Mouse (Mus musculus): ENCODE measurements at regions not wholly inside any gene's neighbourhood (a gene's known extent, or its start where the extent isn't known, plus 50 kb on each side); places are given as distances from the start of the nearest gene placed in this dataset.
"Not testable (repeated sequence)": the region's sequence is repeated elsewhere in the genome, so short reads cannot be mapped to it uniquely, and the experiment has no call there.

DNA sequence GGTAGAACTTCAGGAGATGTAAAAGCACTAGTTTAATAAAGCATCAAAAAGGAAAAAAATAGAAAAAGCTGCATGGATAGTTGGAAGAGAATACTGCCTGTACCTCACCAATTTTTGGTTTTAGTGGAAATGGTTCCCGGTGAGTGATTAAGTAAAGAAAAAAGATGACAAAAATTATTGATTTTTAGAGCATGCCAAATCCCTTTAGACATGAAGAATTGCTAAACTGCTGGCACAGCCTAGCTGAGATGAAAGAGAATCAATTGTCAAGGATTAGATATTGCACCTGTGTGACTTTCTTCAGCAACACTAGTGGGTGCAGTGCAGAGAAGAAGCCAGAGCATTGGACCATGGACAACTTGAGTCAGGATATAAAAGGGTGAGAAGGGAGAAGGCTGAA is 348.7 kb upstream of the Cpeb2 start:
- no peak for DNase-seq (ENCODE audit: low spot score in 2 of 2)

- no peak for DNase-seq (ENCODE audit: low spot score in 2 of 2)
Observed at GRCm38 (mm10) chr5:42891890-42892289, 341.1 kb upstream of the Cpeb2 start.

GRCm38 (mm10) chr5:42906136-42906535 is 326.8 kb upstream of the Cpeb2 start:
- DNase-seq (ENCODE audit: low spot score in 2 of 2): no peak

GRCm38 (mm10) chr5:42919328-42919727 is 313.6 kb upstream of the Cpeb2 start:
- no peak for DNase-seq (ENCODE audit: low spot score in 2 of 2)

DNA sequence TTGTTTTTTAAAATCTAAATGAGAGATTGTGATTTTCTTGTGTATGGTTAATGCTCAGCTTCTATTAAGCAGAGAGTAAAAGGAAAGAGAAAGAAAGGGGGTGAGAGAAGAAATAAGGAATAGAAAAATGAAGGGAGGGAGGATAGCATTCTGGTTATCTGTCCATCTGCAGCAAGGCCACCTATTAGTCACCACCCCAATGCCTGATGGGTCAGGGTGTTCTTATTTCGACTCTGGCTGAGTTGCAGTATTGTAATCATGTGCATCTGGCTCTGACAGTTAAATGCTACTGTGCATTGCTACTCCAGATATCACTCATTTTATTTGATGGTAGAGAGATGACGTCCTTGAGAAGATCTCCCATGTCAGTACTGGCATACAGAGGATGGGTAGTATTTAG is 300.9 kb upstream of the Cpeb2 start:
- no peak for DNase-seq (ENCODE audit: low spot score in 2 of 2)

- DNase-seq (ENCODE audit: low spot score in 2 of 2): no peak
Observed at GRCm38 (mm10) chr5:42959296-42959862, 273.6 kb upstream of the Cpeb2 start.

DNA sequence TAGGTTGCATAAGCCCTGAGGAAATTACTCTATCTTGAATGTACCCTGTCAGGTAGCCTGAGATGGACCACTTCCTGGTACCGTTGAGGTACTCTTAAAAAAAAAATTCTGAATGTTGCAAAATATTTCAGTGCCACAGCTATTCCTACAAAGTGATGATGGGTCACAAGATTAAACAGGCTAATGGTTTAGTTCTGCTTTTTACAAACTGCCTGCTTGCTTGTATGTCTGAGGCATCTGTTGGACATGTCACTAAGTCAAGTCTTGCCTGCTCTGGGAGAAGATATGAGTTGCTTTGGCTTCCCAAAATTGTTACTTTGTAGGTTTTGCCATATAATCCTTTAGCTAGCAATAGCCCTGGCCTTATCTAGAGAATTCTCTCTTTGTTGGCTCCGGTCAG is 266.0 kb upstream of the Cpeb2 start:
- DNase-seq (ENCODE audit: low spot score in 2 of 2): not testable (repeated sequence)

- DNase-seq (ENCODE audit: low spot score in 2 of 2): no peak
Observed at GRCm38 (mm10) chr5:42969209-42969608, 263.8 kb upstream of the Cpeb2 start.

DNA sequence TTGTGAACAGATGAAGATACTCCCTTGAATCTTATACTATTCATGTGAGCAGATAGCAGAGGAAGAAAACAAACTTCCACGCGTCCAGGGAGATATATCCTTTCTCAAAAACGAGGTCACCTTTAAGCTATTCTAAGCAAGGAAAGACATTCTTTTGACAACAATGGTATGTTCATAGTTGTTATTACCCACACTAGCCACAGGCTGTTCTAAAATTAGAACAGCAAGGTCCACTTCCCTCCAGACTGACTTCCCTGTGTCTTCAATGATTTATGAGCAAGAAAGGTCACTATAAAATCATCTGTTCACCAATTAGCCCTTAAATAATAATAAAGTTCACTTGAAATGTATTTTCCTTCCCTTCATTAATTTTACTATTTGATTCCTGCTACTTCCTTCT is 263.3 kb upstream of the Cpeb2 start:
- no peak for DNase-seq (ENCODE audit: low spot score in 2 of 2)

GRCm38 (mm10) chr5:42977108-42977507 is 255.9 kb upstream of the Cpeb2 start:
- DNase-seq (ENCODE audit: low spot score in 2 of 2): no peak

DNA sequence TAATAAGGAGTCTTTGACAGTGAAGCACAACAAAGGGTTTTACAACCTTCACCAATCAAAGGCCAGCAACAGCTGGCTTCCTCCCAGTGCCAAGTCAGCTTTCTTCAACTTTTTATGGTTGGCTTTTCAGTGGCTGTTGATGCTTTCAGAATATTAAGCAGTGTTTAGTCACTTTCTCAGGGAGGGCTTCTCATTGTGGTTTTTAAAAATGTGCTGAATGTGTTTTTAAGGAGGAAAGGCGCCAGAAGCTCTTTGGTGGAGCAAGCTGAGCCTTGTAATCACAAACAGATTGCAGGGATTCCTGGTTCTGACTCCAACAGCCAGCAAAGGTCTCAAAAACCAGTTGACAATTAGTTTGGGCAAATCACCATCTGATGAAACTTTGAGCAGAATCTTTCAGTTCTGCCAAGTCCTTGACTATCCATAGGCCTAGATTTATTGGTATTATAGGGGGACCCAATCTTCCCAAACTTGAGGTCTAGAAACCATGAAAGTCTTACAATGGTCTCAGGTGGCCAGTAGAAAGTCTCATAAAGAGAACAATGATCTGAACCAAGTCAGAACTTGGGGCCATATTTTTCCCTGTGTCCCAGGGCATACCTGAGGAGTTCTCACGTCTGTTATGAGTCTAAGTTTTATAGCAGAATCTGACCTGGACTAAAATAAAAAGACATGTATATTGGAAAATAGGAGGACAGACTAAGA is 251.9 kb upstream of the Cpeb2 start:
- no peak for DNase-seq (ENCODE audit: low spot score in 2 of 2)

DNA sequence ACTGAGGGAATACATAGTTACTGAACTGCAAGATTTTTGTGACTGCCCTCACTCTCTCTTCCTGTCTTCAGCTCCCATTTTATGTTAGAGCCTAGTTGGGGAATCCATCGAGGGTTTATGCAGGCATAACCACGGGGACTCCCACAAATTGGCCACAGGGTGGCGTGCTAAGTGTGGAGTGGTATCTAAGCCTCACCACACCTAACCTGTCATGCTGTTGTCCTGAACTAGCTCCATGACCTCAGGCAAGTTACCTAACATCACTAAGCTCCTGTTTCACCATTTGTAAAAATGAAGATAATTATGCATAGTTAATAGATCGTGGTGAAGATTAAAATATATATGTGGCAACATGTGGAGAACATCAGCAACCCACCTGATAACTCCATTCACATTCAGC is 246.8 kb upstream of the Cpeb2 start:
- DNase-seq (ENCODE audit: low spot score in 2 of 2): no peak

DNA sequence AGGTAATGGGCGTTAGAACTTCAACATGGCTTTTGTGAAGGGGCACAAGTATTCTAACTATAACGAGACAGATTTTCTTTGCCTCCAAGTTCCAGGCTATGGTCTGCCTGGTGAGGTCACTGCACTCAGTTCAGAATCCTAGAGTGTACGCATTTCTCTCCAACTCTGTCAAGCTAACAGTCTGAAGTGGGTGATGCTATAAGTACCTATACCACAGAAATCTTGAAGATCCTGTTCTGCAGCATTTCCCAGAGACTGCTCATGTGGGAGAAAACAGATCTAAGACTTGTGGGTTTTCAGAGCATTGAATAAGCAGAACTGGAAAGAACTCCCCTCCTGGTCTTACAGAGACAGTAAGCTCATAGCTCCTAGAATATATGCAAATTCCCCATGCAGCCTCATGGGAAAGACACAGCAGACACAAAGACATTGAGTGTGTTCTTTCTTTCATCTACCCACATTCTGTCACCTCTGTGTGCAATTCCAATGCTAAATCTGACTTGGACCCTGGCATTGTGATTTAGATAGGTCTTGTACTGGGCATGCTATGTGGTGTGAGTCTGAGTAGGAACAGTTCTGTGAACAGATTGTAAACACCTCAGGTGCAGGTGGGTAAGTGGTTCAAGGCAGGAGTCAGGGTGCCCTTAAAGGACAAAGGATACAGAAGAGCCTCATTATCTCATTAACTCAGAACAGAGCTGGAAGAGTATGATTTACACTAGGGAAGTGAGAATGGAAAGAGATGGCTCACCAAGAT is 245.1 kb upstream of the Cpeb2 start:
- no peak for DNase-seq (ENCODE audit: low spot score in 2 of 2)

DNA sequence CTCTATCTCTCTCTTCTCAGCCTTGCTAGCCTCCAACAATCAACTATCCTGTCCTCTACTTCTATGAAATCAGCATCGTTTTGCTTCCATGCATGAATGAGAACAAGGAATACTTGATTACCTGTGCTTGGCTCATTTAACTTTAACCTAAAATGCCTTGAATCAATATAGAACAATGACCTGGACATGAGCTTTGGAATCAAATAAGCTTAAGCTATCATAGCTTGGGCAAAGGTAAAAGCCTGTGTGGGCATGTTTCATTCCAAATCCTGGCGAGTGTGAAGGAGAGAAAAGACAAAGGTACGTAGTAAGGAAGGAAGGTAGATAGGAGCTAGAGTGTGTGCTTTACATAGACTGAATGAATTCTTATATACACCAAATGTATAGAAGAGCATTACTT is 243.7 kb upstream of the Cpeb2 start:
- no peak for DNase-seq (ENCODE audit: low spot score in 2 of 2)

GRCm38 (mm10) chr5:43024006-43024593 is 208.9 kb upstream of the Cpeb2 start:
- DNase-seq (ENCODE audit: low spot score in 2 of 2): no peak

DNA sequence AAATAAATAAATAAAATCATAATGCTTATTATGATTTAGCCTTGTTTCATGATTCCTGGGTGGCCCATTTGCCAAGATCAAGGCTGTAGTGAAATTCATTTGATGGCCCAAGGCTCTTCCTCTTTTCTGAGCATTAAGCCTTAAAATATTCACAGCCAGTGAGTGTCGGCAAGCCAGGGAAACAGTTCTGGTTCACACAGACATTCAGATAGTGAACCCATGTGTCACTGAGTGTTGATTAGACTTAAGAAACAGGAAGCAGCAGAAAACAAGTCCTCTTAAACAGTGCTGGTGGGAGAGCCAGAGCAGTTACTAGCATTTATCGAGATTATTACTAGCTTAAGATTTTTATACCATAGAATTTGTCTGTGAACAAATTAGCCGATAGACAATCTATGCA is 201.7 kb upstream of the Cpeb2 start:
- no peak for DNase-seq (ENCODE audit: low spot score in 2 of 2)

DNA sequence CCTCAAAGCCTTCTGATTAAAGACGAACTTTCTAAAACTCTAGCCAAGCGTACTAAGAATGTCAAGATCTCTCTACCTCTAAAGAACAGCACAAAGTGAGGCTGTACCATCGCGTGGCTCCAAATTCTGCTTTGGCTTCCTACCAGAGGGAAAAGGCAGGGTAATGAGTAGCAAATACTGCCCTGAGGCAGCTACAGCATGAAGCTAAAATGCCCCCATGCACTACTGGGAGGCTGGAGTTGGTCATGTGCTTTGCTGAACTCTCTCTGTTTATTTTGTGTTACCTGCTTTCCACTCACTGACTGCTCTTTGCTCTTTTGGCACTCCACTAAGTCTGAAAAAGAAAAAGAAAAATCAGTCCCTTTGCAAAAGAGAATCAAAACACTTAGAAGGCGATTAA is 201.1 kb upstream of the Cpeb2 start:
- no peak for DNase-seq (ENCODE audit: low spot score in 2 of 2)

DNA sequence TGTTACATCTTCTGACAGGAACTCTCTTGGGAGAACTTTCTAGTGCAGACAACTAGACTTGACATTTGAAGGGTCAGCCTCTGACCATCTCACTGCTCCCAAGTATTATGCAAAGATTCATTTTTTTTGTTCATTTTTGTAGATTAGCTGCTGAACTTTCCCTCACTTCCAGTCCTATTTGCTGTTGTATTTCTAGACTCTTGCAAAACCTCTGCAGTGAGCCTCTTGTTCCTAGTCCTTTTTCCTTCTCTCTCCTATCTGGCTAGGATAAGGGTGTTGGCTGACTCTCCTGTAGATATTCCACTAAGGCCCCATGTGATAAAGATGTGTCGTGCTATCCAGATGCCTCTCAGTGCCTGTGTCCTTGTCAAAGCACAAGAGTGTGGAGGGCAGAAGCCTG is 198.5 kb upstream of the Cpeb2 start:
- DNase-seq (ENCODE audit: low spot score in 2 of 2): no peak

DNA sequence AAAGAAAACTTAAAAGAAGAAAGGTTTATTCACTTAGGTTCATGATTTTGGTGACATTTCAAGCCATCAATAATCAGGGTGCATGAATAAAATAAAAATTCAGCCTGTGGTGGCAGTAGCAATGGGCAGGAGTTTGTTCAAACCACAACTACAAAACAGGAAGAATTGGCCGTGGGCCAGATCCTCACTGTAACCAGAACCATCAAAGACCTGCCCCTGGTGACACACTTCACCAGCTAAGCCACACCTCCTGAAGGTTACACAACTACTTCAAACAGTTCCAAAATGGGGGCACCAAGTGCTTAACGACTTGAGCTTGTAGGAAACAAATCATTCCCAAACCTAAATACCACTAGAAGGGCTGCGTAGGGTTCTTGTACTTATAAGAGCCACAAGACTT is 195.4 kb upstream of the Cpeb2 start:
- DNase-seq (ENCODE audit: low spot score in 2 of 2): no peak

GRCm38 (mm10) chr5:43039525-43039924 is 193.4 kb upstream of the Cpeb2 start:
- no peak for DNase-seq (ENCODE audit: low spot score in 2 of 2)

DNA sequence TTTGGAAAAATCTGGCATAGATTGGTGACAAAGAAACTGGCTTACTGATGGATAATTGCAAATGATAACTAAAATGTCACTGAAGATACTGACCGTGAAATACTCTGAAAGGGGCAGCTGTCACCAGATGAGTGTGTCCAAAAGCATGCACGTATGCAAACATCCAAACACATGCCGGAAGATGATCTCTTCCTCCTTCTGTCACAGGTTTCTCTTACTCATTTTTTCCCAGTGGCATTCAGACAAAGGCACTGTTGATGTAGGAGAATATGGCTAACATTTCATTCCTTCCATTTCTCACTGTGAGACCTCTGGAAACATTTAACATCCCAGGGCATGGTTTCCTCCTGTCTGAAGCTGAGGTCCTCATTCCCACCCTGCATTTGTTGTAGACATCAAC is 190.4 kb upstream of the Cpeb2 start:
- DNase-seq (ENCODE audit: low spot score in 2 of 2): no peak

DNA sequence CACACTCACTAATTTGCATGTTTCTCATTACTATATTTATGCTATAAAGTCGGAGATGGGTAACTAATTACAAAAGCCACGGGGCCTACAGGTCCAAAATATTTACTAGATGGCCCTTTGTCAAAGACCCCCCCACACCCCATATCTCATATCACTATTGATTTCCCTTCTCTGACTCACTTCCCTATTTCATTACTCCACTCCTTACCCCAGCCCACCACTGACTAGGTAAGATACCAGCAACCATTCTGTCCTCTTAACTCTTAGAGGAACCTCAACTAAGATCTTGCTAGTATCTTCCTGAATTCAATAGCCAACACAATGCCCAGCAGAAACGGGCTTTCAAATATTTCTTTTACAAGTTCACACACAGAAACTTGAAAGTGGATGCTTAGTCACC is 187.1 kb upstream of the Cpeb2 start:
- DNase-seq (ENCODE audit: low spot score in 2 of 2): no peak

DNA sequence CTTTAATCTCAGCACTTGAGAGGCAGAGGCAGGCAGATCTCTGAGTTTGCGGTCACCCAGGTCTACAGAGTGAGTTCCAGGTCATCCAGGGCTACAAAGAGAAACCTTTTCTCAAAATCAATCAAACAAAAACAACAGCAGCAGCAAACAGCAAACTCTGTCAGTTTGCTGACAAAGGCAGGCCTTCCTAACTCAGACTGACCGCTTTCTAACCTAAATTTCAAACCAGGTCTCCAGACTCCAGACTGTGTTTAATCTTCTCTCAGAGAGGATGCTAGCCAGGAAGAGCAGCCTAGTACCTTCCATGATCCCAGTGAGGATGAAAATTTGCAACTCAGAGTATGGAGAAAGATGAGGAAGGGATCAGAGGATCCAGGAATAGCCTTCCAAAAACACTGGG is 185.7 kb upstream of the Cpeb2 start:
- no peak for DNase-seq (ENCODE audit: low spot score in 2 of 2)

Data from left cerebral cortex, adult 9 months (tissue).